In the genomic region with DNA sequence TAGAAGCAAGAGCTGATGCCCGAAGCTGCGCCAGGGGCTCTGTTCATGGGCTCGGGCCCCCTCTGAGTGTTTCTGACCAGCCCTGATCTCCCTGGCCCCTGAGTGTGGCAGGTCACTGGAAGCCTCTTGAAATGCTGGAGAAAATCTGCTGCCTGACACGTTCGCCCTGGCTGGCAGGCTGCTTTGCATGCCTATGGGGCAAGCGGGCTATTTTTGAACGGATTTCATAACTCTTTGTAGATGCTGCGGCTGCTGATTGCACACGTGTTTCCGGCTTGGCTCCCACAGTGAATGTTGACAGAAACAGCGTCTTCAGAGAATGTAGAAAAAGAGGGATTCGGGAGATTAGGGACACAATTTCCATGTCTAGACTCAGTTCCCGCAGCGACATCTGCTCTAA, we compare ENCODE assay signal across 8 mouse cellular contexts.
A peak's percentile ranks its signal among the peaks of the same experiment; 100 is the strongest.
DNase-seq lines count a peak whose midpoint lies in the region; ATAC-seq and TF ChIP-seq lines count a peak whose summit lies in the region.

No protein-coding gene starts in this region.

- H3K4me2 ChIP-seq in heart, embryonic 16.5 days (ENCODE audit: low read depth, low read length): peak overlapping the region; percentile 66
- peak overlapping the region; percentile 22 for H3K4me2 ChIP-seq in midbrain, embryonic 13.5 days (replicated peaks)

- peak overlapping the region; percentile 24 for H3ac ChIP-seq in C2C12 (ENCODE audit: control insufficient read depth, insufficient read length, low read depth)

- peak; percentile 79 for ATAC-seq in heart, embryonic 16.5 days (replicated peaks; ENCODE audit: extremely low read depth, insufficient read depth, low FRiP score)
- no peak for ATAC-seq in midbrain, embryonic 13.5 days

- 26% methylated on average over 14 of the region's 14 CpGs for WGBS in heart, embryonic 16.5 days
- WGBS in midbrain, embryonic 13.5 days: 51% methylated on average over 14 of the region's 14 CpGs

- H3K79me3 ChIP-seq in C2C12 (ENCODE audit: low read depth): no peaks in the 10 kb centered on the region

- H3K27me3 ChIP-seq in C2C12 (ENCODE audit: control insufficient read depth, insufficient read depth, insufficient read length): no peaks in the 10 kb centered on the region
- H3K27me3 ChIP-seq in heart, embryonic 16.5 days (ENCODE audit: control insufficient read depth, insufficient read depth, low read length): no peaks in the 10 kb centered on the region
- H3K27me3 ChIP-seq in midbrain, embryonic 13.5 days: no peaks in the 10 kb centered on the region

- H3K9me3 ChIP-seq in heart, embryonic 16.5 days (replicated peaks; ENCODE audit: control insufficient read depth, low read length): 0 out of 2 replicates have a peak, but pooled peaks cover 2% of the 10 kb centered on the region
- 0 out of 2 replicates have a peak, but pooled peaks cover 2% of the 10 kb centered on the region for H3K9me3 ChIP-seq in midbrain, embryonic 13.5 days

- peaks cover 15% of the 10 kb centered on the region for H3K4me1 ChIP-seq in heart, embryonic 16.5 days (ENCODE audit: control insufficient read depth, insufficient read depth, low read length)
- peaks cover 14% of the 10 kb centered on the region for H3K4me1 ChIP-seq in midbrain, embryonic 13.5 days (replicated peaks)

- H3K36me3 ChIP-seq in C2C12 (ENCODE audit: control insufficient read depth, insufficient read depth): no peaks in the 10 kb centered on the region
- H3K36me3 ChIP-seq in heart, embryonic 16.5 days (ENCODE audit: control insufficient read depth, insufficient read depth): no peaks in the 10 kb centered on the region
- no peaks in the 10 kb centered on the region for H3K36me3 ChIP-seq in midbrain, embryonic 13.5 days

- intact Hi-C loops in left cerebral cortex, postnatal 14 days (cut with DNase I): no loop called here

- H3K4me3 ChIP-seq in C2C12 (ENCODE audit: insufficient read depth, poor library complexity, severe bottlenecking): no peak overlapping the region
- H3K4me3 ChIP-seq in heart, embryonic 16.5 days (ENCODE audit: low read length): peak overlapping the region; percentile 35
- H3K4me3 ChIP-seq in midbrain, embryonic 13.5 days (replicated peaks): no peak overlapping the region

- no peaks in the 10 kb centered on the region for H3K79me2 ChIP-seq in C2C12 (ENCODE audit: control insufficient read depth, insufficient read depth)

- TF ChIP-seq CTCF in C2C12 (IDR thresholded peaks at IDR 0.05; ENCODE audit: control insufficient read depth, insufficient read depth, insufficient read length): no peak

- peak overlapping the region; percentile 69 for H3K9ac ChIP-seq in heart, embryonic 16.5 days (ENCODE audit: low read length)
- H3K9ac ChIP-seq in midbrain, embryonic 13.5 days (replicated peaks): no peak overlapping the region

- peak; percentile 3 for DNase-seq in cerebellum, adult 9-10 months
- DNase-seq in cerebellum, postnatal 4 days (ENCODE audit: low spot score in 2 of 2): no peak
- DNase-seq in fibroblast of lung, adult 2 months (ENCODE audit: low read depth): peak; percentile 88
- peak; percentile 53 to 80 for DNase-seq in left cerebral cortex, postnatal 14 days (ENCODE audit: low spot score in 2 of 2)
- DNase-seq in embryo, embryonic 11 days: no peak

- peak overlapping the region; percentile 70 for H3K27ac ChIP-seq in heart, embryonic 16.5 days (ENCODE audit: low read length)
- no peak overlapping the region for H3K27ac ChIP-seq in midbrain, embryonic 13.5 days

TF ChIP-seq in C2C12, 6 proteins besides CTCF, POLR2A, EP300 and RAD21:
- no peak for TF ChIP-seq MYOD1 (IDR thresholded peaks at IDR 0.05; ENCODE audit: control insufficient read depth, insufficient read length, low read depth)
- no peak for TF ChIP-seq MAX (IDR thresholded peaks at IDR 0.05)

Comparison
In these comparisons a context has a peak if more than half of its experiments do, and no peak if none do; other contexts are left out.
1. DNase-seq: peak in cerebellum, adult 9-10 months (single experiment), fibroblast of lung, adult 2 months (single experiment) and left cerebral cortex, postnatal 14 days (2 of 2); none in cerebellum, postnatal 4 days (0 of 2) and embryo, embryonic 11 days (single experiment).